Mouse (Mus musculus) cortical plate, adult 2 months (tissue): Measurements from ENCODE around the gene Slfn9.

ENCODE experiments used
- CTCF ChIP-seq: fragments of 200-500 bp; IDR thresholded peaks from 2 replicates; pipeline ENCODE4 v1.5.1; 2011; ENCODE audit warnings: mild to moderate bottlenecking, control low read depth, low read length; ENCODE audit not compliant: insufficient read depth; ENCODE audit errors: extremely low read depth
- POLR2A ChIP-seq: fragments of 200-500 bp; IDR thresholded peaks from 2 replicates; pipeline ENCODE4 v1.6.1; 2011; ENCODE audit warnings: mild to moderate bottlenecking, low read length, control low read depth; ENCODE audit not compliant: insufficient read depth; ENCODE audit errors: extremely low read depth

DNA sequence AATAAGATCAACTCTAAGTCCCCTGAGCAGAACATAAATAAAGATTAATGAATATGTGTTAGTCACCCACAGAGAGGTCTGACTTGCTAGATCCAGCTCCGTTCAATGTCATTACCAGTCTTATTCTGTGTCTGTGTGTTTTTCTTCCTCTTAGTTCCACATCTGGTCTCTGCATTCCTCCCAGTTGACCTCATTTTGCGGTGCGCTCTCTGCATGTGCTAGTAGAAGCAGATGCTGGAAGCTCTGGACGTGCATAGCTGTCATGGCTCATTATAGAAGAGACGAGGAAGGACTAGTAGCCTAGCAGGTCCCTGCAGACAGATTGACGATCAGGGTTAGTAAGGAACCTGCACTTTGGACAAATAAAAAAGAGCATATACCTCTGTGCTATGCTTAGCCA, 48.3 kb downstream of the Slfn9 start:
- no peak for TF ChIP-seq CTCF
- TF ChIP-seq POLR2A = no peak
